Mouse (Mus musculus) adrenal gland, postnatal 25 days (tissue): Measurements from ENCODE around the gene Mmp19. TPM values are rescaled to one million over a fixed set of nuclear protein-coding genes. Genes with fewer than 3 reads are reported as not detected.
A peak's percentile ranks its signal among the peaks of the same experiment; 100 is the strongest.

Experiments
- DNase-seq: peaks from one replicate; pipeline ENCODE4 v3.0.0; 2021; ENCODE audit warnings: mixed read lengths
- long read RNA-seq: library from polyadenylated mRNA; stranded (forward); transcript quantifications from one replicate; pipeline ENCODE4 v2.0.0, GENCODE M21; 2021
- total RNA-seq: library from RNA; stranded (reverse); gene quantifications from 2 replicates; pipeline ENCODE4 v1.2.3, GENCODE M21; 2021

Mmp19 gene
- total RNA-seq = 38.6 and 46.9 TPM in 2 replicates
- long read RNA-seq, transcript Mmp19-203 (9 exons, 2,236 nt) = minor isoform, 7 of 28 reads
- long read RNA-seq, transcript Mmp19-201 (9 exons, 3,402 nt) = major isoform, 10 of 28 reads
- long read RNA-seq, partial matches to known transcripts = 5 of 28 reads
- long read RNA-seq, other reads (novel, unspliced or antisense) = 5 of 28 reads

DNA sequence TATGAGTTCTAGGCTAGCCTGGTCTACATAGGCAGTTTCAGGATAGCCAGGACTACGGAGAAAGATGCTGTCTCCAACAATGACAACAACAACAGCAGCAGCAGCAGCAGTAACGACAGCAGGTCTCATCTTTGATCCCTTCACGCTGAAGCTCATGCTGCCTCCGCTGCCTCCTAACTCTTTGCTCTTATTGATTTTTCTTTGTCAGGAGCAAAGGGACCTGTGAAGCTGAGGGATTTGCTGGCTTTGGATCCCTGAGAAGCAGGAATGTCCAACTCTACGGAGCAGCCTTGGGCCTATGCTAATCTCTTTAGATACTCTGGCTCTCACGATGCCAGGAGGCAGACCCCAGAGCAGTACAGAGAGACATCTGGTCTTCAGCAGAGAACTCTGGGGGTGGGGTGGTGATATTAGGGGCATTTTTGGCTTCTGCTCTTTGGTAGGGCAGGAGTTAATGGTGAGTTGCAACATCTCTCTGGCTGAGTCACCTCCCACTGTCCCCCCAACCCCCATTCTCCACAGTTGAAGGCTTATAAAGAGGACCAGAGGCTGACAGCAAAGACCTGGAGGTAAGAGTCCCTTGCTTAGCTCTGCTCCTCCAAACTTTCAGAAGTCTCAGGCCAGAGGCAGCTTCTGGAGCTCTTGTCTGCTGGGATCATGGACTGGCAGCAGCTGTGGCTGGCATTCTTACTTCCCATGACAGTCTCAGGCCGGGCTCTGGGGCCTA, at the start of gene Mmp19:
TSS of gene Mmp19 (plus strand) at position 513 of the 727 bp plus-strand sequence.
- DNase-seq = peak; percentile 43

DNA sequence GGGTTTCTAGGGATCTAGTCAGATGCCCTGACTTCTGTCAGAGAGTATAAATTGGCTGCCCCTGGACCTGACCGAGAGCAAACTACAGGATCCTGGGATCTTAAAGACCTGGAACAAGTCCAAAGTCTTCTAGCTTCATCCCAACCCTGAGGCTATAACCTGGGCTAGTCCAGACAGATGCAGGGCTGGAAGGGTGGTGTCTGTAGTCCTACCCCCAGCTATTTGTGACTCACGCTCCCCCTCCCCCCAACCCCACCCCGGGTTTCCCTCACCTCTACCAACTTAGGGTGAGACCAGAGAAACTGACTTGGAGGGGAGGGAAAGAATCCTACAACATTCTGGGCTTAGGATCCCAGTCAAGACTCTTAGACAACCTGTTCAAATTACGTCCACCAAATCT, 48.1 kb upstream of the Mmp19 start:
- no peak for DNase-seq

DNA sequence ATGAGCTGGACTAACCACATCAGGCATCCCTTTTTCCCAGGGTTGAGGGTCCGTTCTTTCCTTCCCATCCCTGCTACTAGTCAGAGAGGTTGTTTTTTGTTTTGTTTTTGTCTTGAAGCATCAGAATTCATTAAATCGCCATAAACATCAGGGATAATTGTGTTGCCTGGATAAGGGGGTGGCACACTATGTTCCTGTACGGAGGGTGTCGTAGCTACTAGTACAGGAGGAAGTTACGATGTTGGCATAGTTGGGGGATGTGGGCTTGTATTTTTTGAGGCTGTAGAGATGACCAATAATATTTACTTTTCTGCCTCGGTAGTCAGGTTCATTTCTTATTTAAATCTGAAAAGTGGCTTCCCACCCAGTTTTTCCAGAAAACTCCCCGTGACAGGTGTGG, 47.5 kb upstream of the Mmp19 start:
- DNase-seq = no peak

DNA sequence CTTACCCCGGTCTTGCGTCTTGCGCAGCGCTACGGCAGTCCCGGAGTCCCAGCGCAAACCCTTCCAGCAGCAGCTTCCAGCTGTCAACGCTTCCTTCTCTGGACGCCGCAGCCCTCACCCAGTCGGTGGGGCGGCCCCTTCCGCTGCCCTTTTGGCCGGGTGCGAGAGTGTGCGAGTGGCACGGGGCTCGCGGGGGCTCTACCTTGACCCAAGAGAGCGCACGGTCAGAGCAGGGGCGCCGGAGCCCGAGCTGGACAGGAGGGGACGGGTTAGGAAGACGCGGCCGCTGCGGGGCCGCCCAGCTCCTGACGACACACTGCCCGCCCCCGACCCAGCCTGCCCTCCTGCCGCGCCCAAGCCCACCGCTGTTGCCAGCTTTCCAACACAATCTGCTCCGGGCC, 46.9 kb upstream of the Mmp19 start:
- peak; percentile 63 for DNase-seq

DNA sequence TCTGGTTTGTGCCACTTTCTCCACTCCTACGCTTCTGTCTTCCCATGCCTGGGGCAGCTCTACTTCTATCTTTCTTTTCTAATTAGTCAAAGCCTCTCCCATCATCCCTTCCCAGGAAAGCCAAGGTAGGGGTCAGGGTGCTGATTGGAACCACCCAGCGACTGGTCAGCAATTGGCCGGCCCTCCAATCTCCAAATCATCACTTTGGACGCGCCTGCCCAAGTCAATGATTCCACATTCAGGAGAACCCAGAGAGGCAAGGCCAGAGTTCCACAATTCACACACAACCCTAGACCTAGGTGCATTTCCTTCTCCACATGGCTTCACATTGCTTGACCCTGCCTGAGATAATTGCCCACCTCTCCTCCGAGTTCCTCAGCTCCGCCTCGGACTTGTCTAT, 46.5 kb upstream of the Mmp19 start:
- DNase-seq = no peak

DNA sequence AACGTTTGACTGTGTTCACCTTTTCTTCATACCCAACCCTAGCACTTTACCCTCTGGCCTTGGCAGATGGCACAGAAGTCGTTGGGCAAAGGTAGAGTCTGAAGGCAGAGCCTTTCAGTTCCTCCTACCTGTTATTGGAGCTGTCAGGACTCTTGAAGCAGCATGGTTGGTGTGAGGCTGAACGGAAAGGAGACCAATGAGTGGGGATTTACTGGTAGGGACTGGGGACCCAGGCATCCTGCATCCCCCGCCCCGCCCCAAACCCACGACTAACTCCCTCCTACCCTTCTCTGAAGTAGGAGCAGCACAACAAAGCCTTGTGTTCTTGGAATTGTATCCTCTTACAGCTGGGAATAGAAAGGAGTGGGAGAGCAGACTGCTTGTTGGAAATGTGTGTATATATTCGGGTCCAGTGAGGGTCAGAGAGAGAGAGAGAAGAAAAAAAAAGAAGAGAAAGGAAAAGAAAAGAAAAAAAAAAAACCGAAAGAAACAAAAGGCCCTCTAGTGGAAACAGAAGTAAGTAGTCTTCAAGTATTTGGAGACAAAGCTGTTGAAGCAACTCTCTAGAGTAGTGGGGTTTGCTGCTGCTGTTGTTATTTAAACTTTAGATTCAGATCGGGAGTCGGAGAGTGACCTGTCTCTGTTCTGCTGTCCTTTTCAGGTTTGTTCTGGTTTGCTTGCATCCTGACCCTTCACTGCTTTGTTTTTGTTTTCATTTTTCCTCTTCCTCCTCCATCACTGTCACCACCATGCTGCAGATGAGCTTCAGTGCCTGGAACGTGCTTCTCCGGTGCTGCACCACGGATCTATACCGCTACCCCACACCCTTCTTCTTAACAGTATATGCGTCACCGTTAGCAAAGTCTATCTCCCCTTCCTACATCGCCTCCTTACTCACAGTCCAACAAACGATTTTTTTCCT, 45.8 kb upstream of the Mmp19 start, which contains the start of gene Dgka:
TSS of gene Dgka (minus strand) at position 176 of the 922 bp plus-strand sequence.
- no peak for DNase-seq

DNA sequence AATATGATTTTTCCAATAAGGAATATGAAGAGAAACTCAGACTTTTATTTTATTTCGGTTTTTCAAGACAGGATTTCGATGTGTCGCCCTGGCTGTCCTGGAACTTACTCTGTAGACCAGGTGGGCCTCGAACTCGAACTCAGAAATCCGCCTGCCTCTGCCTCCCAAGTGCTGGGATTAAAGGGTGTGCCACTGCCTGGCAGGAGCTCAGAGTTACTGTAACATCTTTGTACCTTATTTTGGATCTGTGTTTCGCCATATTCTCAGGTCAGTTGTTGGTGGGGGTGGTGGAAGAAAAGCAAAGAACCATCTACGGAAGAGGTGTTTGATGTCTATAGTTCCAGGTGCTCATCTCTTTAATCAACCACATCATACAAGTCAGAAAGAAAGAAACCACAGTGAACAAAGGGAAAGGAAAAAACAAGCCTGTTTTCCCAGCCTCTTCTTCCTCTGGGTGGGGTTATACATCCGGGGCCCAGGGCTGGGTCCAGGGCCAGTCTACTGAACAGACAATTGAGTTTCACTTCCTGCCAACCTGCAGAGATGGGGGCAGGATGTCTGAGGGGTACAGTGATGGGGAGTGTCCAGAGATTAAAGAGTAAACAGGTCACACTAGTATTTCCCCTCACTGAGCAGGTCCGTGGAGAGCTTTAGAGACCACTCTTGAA, 44.6 kb upstream of the Mmp19 start:
- DNase-seq = no peak

DNA sequence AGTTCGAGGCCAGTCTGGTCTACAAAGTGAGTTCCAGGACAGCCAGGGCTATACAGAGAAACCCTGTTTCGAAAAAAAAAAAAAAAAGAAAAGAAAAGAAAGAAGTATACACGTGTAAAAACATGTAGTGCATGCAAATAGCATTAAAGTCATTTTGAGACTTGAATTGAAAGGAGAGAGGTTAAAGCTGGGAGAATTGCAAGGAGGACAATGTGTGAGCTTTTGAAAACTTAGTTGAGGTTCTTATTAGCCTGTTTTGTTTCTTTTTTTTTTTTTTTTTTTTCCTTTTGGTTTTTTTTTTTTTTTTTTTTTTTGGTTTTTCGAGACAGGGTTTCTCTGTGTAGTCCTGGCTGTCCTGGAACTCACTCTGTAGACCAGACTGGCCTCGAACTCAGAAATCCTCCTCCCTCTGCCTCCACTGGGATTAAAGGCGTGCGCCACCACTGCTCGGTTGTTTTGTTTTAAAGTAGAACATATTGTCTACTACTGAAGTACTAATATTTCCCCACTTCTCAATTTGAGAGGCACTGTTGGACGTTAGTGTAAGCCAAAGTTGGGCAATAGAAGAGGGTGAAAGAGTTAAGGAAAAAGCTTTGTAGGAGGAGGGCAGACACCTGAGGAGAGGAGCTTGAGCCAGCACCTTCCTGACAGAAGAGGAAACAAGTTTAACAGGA, 43.6 kb upstream of the Mmp19 start:
- no peak for DNase-seq

DNA sequence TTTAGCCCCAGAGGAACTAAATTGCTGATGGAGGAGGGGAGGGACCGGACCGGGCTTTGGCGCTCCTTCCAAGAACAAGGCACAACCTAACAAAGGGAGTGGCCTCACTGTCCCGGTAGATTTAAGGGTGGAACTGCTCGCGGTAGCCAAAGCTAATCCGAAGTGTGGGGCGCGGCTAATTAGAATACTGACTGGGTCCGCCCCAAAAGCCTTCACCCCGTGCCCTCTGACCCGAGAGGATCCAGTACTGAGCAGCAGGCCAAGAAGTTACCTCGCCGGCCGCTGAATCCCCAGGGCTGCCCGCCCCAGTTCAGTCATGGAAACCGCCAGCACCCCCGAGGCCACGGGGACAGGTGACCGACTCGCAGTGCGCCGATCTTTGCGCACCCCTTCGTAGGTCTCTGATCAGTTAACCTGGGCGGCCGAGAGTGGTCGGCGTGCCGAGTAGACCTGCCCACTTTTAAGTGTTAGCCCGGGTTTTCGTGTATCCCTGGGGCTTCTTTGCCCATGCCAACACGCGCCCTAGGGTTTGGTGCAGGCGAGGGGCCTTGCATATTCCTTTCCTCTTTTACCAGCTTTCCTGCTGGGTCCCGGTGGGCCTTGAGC, 43.0 kb upstream of the Mmp19 start, which contains the start of gene Pym1:
TSS of gene Pym1 (plus strand) at position 244 of the 606 bp plus-strand sequence.
- DNase-seq = peak; percentile 77

DNA sequence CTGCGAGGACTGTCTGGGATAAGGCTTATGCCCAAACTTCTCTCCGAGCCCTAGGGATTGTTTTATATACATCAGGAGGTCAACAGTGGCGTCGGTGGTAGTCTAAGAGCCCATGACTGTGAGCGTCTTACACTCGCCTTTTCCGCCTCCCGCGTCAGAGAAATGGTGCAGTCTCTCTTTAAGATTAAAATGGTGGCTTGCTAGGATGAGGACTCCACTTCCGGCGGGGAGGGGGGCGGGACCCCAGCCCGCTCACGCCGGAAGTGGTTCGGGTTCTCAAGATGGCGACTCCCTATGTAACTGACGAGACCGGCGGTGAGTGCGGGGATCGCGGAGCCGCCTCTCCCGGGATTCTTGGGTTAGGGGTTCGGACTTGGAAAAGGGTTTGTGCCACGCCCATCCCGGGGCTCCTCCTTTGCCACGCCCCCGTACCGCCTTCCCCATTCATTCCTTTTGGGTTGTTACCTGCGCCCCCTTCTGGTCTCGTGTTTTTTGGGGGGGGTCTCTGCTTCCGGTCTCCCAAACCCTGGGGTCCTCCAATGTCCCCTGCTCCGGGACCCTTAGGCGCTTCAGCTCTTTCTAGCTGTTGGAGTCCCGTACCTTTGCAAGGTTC, 42.4 kb upstream of the Mmp19 start:
- peak; percentile 76 for DNase-seq

DNA sequence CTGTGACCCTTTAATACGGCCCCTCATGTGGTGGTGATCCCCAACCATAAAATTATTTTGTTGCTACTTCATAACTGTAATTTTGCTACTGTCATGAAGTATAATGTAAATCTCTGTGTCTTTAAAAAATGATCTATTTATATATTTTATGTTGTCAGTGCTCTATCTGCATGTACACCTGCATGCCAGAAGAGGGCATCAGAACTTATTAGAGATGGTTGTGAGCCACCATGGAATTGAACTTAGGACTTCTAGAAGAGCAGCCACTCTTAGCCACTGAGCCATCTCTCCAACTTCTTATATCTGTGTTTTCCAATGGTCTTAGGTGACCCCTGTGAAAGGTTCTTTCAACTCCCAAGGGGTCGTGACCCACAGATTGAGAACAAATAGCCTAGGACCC, 17.8 kb upstream of the Mmp19 start:
- no peak for DNase-seq

DNA sequence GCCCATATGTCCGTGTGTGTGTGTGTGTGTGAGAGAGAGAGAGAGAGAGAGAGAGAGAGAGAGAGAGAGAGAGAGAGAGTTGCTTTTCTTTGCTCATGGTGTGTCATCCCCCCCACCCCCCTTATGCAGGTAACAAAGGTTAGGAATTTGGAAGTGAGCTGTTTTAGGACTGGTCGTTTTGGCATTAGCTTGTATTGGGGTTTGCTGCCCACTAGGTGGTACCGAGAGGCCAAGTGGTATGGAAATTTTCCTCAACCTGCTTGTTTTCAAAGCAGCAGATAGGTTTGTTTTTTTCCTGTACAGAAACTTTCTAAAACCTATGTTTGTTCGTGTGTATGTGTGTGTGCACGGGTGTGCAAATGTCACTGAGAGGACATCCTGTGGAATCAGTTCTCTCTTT, 17.0 kb upstream of the Mmp19 start:
- no peak for DNase-seq

DNA sequence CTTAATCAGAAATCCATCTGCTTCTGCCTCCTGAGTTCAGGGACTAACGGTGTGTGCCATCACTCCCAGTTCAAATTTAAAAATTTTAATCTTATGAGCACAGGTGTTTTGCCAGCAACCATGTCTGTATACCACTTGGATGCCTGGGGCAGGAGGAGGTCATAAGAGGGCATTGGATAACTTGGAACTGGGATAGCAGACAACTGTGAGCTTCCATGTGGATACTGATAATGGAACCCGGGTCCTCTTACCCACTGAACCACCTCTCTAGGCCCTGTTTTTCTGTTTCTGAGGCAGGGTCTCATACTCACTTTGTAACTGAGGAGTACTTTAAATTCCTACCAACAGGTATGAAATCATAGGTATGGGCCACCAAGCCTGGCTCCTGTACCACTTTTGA, 12.3 kb upstream of the Mmp19 start:
- no peak for DNase-seq

DNA sequence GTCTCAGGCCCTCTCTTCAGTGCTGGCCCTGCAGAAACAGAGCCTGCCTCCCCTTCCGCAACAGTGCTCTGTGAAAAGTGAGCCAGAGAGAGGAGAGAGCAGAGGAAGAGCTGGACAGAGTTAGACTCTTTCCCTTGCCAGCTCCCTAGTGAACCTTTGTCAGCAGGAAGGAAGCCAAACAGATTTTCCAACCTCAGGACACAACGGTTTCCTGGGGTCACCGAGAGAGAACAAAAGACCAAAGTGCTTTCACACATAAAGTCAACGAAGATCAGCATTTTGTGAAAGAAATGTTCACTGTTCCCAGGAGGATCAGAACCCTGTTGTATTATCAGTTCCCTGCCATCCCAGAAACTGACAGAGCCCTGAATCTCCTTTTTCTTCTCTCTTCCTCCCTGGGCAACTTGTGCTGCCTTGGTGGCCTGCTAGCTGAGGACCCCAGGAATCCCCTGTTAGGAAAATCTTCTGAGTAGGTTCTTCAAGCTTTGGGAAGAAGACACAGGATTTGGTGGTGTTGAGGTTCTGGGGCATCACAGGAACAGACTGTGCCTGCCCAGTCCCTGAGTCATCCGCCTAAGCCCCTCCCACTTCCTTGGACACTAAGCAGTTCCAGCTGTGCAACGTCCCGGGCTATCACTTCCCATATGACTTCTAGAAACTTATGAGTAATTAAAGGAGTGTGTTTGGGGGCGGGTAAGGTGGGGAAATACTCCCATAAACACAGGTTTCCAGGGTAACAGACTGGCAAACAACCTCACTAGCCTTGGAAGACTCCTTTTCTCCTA, 11.5 kb upstream of the Mmp19 start:
- peak; percentile 67 for DNase-seq

DNA sequence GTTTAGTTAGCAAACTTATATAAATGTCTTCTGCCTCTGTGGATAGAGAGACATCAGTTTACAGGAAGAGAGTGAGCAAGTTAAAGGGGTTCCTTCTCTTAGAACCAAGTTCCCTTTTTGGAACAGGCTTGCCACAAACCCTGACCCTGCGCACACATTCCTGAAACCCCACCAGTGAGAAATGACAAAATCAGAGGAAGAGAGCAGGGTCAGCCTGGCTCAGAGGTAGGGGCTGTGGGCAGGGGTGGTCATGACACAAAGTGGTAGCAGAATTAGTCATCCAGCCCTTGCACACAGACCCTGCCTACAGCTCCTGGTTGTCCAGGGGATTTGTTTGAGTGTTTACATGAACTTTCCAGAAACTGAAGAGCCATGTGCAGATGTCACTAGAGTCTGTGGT, 10.5 kb upstream of the Mmp19 start:
- DNase-seq = no peak

DNA sequence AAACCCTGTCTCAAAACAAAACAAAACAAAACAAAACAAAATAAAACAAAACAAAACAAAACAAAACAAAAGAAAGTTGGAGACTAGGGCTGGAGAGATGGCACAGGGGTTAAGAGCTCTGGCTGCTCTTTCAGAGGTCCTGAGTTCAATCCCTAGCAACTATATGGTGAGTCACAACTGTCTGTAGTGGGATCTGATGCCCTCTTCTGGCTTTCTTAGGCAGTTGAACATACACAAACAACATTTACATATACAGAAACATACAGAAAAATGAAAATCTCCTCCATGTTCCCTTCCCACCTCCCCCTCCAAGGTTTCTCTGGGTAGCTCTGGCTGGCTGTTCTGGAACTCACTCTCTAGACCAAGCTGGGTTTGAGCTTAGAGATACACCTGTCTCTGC, 1.3 kb downstream of the Mmp19 start:
- no peak for DNase-seq

DNA sequence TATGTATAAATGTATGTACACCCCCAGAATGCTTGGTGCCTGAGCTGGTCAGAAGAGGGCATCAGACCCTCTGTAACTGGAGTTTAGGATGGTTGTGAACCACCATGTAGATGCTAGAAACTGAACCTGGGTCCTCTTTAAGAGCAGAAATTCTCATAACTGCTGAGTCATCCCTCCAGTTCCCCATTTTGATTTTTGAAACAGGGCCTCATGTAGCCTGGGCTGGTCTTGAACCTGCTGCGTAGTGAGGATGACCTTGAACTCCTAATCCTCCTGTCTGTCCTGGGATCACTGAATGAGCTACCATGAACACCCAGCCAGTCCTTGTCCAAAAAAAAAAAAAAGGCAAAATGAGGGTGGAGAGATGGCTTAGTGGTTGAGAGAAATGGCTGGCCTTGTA, 2.5 kb downstream of the Mmp19 start:
- DNase-seq = no peak

DNA sequence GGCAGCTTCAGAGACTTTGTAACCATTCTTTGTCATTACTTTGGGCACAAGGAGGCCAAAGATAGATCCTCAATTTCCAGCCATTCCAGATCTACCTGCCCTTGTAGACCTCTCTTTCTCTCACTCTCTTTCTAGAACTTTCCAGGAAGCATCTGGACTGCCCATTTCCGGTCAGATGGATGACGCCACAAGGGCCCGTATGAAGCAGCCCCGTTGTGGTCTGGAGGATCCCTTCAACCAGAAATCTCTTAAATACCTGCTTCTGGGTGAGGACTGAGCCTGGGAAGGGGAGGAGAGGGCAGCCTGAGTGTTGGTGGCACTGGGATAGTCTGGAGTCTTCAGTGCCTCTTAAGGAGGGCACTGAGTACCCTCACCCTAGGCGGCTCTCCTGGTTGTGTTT, 3.7 kb downstream of the Mmp19 start:
- no peak for DNase-seq

DNA sequence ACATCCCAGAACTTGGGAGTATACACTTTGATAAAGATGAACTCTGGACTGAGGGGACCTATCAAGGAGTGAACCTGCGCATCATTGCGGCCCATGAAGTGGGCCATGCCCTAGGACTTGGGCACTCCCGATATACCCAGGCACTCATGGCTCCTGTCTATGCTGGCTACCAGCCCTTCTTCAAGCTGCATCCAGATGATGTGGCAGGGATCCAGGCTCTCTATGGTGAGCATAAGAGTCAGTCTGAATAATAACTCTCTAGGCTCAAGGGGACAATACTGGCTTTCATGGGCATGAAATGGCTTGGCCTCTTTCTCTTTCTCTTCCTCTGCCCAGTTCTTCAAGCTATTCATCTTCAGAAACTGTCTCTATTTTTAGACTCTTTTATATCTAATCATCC, 4.9 kb downstream of the Mmp19 start:
- no peak for DNase-seq

DNA sequence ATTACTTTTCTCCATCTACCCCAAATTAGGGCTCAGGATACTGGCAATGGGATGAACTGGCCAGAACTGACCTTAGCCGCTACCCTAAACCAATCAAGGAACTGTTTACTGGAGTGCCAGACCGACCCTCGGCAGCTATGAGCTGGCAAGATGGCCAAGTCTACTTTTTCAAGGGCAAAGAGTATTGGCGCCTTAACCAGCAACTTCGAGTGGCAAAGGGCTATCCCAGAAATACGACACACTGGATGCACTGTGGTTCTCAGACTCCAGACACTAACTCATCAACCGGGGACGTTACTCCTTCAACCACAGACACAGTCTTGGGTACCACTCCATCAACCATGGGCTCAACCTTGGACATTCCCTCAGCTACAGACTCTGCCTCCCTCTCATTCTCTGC, 8.0 kb downstream of the Mmp19 start:
- DNase-seq = no peak
